Mouse (Mus musculus): ENCODE results near the gene Dnah8. TPM values are rescaled to one million over a fixed set of nuclear protein-coding genes. Genes with fewer than 3 reads are reported as not detected.

Dnah8 gene
- total and polyA plus RNA-seq, 2 experiments from 2014 or later, result 2.1 to 4.9 TPM

DNA sequence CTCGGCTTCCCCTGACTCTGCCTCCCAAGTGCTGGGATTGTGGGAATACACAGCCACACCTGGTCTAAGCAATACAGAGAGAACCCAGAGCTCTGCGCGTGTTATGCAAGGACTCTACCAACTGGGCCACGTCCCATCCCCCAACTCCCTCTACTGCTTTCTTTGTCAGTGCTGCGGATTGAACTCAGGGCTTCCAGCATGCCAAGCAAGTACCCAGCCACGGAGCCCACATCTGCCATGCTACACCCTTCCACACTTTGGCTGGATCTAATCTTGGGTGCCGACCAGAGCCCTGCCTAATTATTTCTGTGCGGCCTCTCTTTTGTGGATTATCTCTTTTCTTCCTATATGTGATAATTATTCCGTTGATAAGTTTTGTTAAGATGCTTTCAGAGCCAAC is 215.9 kb downstream of the Dnah8 start:
- Histone ChIP-seq H3K4me1 (ENCODE audit: insufficient read depth, low read length) (no peaks in the 10 kb centered on the region), H3K36me3 (ENCODE audit: insufficient read depth, low read length) (no peaks in the 10 kb centered on the region), H3K4me2 (ENCODE audit: low read depth, low read length) (no peak overlapping the region), H3K4me3 (ENCODE audit: low read length) (no peak overlapping the region), H3K9ac (replicated peaks; ENCODE audit: low read length) (no peak overlapping the region), H3K9me3 (ENCODE audit: low read length) (no peaks in the 10 kb centered on the region), H3K27ac (no peak overlapping the region), H3K27me3 (ENCODE audit: insufficient read depth, low read length) (no peaks in the 10 kb centered on the region)
- WGBS, result 67% methylated on average over 9 of the region's 9 CpGs
- DNase-seq (ENCODE audit: low spot score) (no peak), ATAC-seq (no peak)
- TF ChIP-seq CTCF (IDR thresholded peaks at IDR 0.05; ENCODE audit: low read depth), result no peak

DNA sequence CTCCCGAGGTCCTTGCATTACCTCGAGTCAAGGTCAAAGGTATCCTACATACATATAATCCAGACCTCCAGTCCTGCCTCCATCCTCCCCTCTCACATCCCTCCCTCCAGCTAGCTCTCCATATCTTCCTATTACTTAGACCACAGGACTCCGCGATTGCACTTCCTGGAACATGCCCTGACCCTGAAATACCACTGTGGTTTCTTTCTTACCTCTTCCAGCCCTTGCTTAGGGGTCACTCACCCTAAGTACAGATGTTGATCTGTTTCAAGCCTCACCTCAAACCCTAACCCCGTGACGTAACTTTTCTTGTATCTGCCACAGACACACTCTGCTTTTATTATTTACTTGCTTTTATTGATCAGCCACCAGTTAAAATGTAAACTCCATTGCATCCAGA is 218.2 kb downstream of the Dnah8 start:
- Histone ChIP-seq H3K4me3 (ENCODE audit: low read length) (no peak overlapping the region), H3K27ac (no peak overlapping the region), H3K27me3 (ENCODE audit: insufficient read depth, low read length) (no peaks in the 10 kb centered on the region), H3K36me3 (ENCODE audit: insufficient read depth, low read length) (no peaks in the 10 kb centered on the region), H3K9me3 (ENCODE audit: low read length) (no peaks in the 10 kb centered on the region), H3K4me1 (ENCODE audit: insufficient read depth, low read length) (no peaks in the 10 kb centered on the region), H3K9ac (replicated peaks; ENCODE audit: low read length) (no peak overlapping the region), H3K4me2 (ENCODE audit: low read depth, low read length) (no peak overlapping the region)
- DNase-seq (ENCODE audit: low spot score) (no peak), ATAC-seq (no peak)
- no peak for TF ChIP-seq CTCF (IDR thresholded peaks at IDR 0.05; ENCODE audit: low read depth)
- 84% methylated on average over 6 of the region's 6 CpGs for WGBS

DNA sequence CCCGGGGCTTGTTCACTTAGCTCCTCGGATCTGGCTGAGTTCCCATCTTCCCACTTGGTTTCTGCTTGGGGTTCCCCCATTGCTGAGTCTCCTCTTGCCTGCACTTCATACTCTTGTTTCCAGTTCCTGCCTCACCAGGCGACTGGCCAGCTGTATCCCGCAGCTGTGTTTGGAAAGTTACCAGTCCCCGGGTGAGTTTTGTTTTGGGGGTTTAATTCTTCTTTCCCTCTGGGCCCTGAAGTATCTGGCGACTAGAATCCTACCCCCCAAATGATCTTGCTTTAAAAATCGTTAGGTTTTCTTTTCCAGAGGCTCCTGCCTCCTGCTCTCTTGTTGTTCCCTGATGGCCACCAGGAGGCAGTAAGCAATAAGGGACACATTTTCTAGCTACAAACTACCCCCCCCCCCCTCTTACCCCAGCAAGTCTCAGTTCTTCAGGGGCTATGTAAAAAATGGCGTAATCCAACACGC is 220.2 kb downstream of the Dnah8 start:
- Histone ChIP-seq H3K4me3 (ENCODE audit: low read length) (no peak overlapping the region), H3K9me3 (ENCODE audit: low read length) (no peaks in the 10 kb centered on the region), H3K4me2 (ENCODE audit: low read depth, low read length) (no peak overlapping the region), H3K27me3 (ENCODE audit: insufficient read depth, low read length) (no peaks in the 10 kb centered on the region), H3K27ac (no peak overlapping the region), H3K9ac (replicated peaks; ENCODE audit: low read length) (no peak overlapping the region), H3K4me1 (ENCODE audit: insufficient read depth, low read length) (no peaks in the 10 kb centered on the region), H3K36me3 (ENCODE audit: insufficient read depth, low read length) (no peaks in the 10 kb centered on the region)
- ATAC-seq (no peak), DNase-seq (ENCODE audit: low spot score) (peak; percentile 23)
- peak; percentile 45 for TF ChIP-seq CTCF (IDR thresholded peaks at IDR 0.05; ENCODE audit: low read depth)
- WGBS, result 49% methylated on average over 9 of the region's 9 CpGs

GRCm38 (mm10) chr17:30847498-30847897 is 223.3 kb downstream of the Dnah8 start:
- TF ChIP-seq CTCF (IDR thresholded peaks at IDR 0.05; ENCODE audit: low read depth), result no peak
- Histone ChIP-seq H3K4me3 (ENCODE audit: low read length) (no peak overlapping the region), H3K9ac (replicated peaks; ENCODE audit: low read length) (no peak overlapping the region)

GRCm38 (mm10) chr17:30848086-30848485 is 223.9 kb downstream of the Dnah8 start:
- Histone ChIP-seq H3K27ac (no peak overlapping the region), H3K36me3 (ENCODE audit: insufficient read depth, low read length) (no peaks in the 10 kb centered on the region), H3K9me3 (ENCODE audit: low read length) (no peaks in the 10 kb centered on the region), H3K4me3 (ENCODE audit: low read length) (no peak overlapping the region), H3K27me3 (ENCODE audit: insufficient read depth, low read length) (no peaks in the 10 kb centered on the region), H3K9ac (replicated peaks; ENCODE audit: low read length) (no peak overlapping the region), H3K4me1 (ENCODE audit: insufficient read depth, low read length) (no peaks in the 10 kb centered on the region), H3K4me2 (ENCODE audit: low read depth, low read length) (no peak overlapping the region)
- WGBS, result 90% methylated on average over 5 of the region's 5 CpGs
- DNase-seq (ENCODE audit: low spot score), result no peak
- TF ChIP-seq CTCF (IDR thresholded peaks at IDR 0.05; ENCODE audit: low read depth), result no peak
- ATAC-seq, result no peak

More at GRCm38 (mm10) chr17:30847498-30847897, 223.3 kb downstream of the Dnah8 start:
- Histone ChIP-seq H3K4me2 (ENCODE audit: low read depth, low read length) (no peak overlapping the region), H3K4me1 (ENCODE audit: insufficient read depth, low read length) (no peaks in the 10 kb centered on the region), H3K36me3 (ENCODE audit: insufficient read depth, low read length) (no peaks in the 10 kb centered on the region), H3K27ac (no peak overlapping the region), H3K27me3 (ENCODE audit: insufficient read depth, low read length) (no peaks in the 10 kb centered on the region), H3K9me3 (ENCODE audit: low read length) (no peaks in the 10 kb centered on the region)
- ATAC-seq, result no peak
- WGBS, result 91% methylated on average over 7 of the region's 7 CpGs
- DNase-seq (ENCODE audit: low spot score), result no peak

DNA sequence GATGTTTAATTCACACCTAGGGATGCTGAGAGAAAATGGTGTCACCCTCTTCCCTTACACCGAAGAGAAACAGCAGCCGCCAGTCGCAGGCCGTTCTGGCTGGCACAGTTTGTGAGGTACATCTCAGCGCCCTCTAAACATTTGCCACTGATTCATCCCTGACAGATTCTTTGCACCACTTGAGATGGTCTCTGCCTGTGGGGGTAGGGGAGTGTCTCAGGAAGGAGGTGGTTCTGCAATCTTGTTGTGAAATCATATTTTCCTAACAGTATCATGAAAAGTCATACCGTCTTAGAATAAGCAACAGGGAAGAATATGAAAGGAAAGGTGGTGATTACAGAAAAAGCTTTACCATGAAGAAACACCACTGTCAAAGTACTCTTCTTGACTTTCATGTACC is 224.7 kb downstream of the Dnah8 start:
- H3K9ac ChIP-seq (replicated peaks; ENCODE audit: low read length), result no peak overlapping the region
- ATAC-seq (no peak), DNase-seq (ENCODE audit: low spot score) (no peak)
- H3K9me3 ChIP-seq (ENCODE audit: low read length), result no peaks in the 10 kb centered on the region
- H3K27me3 ChIP-seq (ENCODE audit: insufficient read depth, low read length), result no peaks in the 10 kb centered on the region
- H3K36me3 ChIP-seq (ENCODE audit: insufficient read depth, low read length), result no peaks in the 10 kb centered on the region
- WGBS, result 94% methylated on average over 6 of the region's 6 CpGs
- no peak overlapping the region for H3K4me2 ChIP-seq (ENCODE audit: low read depth, low read length)
- no peaks in the 10 kb centered on the region for H3K4me1 ChIP-seq (ENCODE audit: insufficient read depth, low read length)
- H3K27ac ChIP-seq, result no peak overlapping the region
- TF ChIP-seq CTCF (IDR thresholded peaks at IDR 0.05; ENCODE audit: low read depth), result no peak
- no peak overlapping the region for H3K4me3 ChIP-seq (ENCODE audit: low read length)

GRCm38 (mm10) chr17:30849813-30850212 is 225.7 kb downstream of the Dnah8 start:
- H3K4me2 ChIP-seq (ENCODE audit: low read depth, low read length), result no peak overlapping the region

More at GRCm38 (mm10) chr17:30849813-30850212, 225.7 kb downstream of the Dnah8 start:
- no peaks in the 10 kb centered on the region for H3K4me1 ChIP-seq (ENCODE audit: insufficient read depth, low read length)
- no peak for TF ChIP-seq CTCF (IDR thresholded peaks at IDR 0.05; ENCODE audit: low read depth)
- no peaks in the 10 kb centered on the region for H3K36me3 ChIP-seq (ENCODE audit: insufficient read depth, low read length)
- H3K9ac ChIP-seq (replicated peaks; ENCODE audit: low read length), result no peak overlapping the region
- no peaks in the 10 kb centered on the region for H3K27me3 ChIP-seq (ENCODE audit: insufficient read depth, low read length)
- DNase-seq (ENCODE audit: low spot score), result no peak
- no peaks in the 10 kb centered on the region for H3K9me3 ChIP-seq (ENCODE audit: low read length)
- WGBS, result 94% methylated on average over 12 of the region's 12 CpGs
- H3K27ac ChIP-seq, result no peak overlapping the region
- ATAC-seq, result no peak
- no peak overlapping the region for H3K4me3 ChIP-seq (ENCODE audit: low read length)
